Mouse (Mus musculus) T-helper 2 cell (primary cell): ENCODE measurements around the gene Pex3.

ENCODE experiments used
- in situ Hi-C: fragments of 300-600 bp; cut with MboI, MseI; formaldehyde crosslinking; loops from one replicate; pipeline ENCODE4 v1.15.1; 2025; ENCODE audit warnings: high pct_unique_total_duplicates

The Pex3 gene

GRCm38 (mm10) chr10:13552646-13553497 is at the start of gene Pex3, which contains the start of gene Adat2:
Gene Pex3 (minus strand): TSS chr10:13553142.
Gene Adat2 (plus strand): TSS chr10:13552894.
- in situ Hi-C loops: loop anchor here (25.0 kb wide), 1 partner anchor 384 kb away; no protein-coding TSS in a partner anchor

- in situ Hi-C loops: no loop called here
Measured at GRCm38 (mm10) chr10:13600926-13601325, 48.0 kb upstream of the Pex3 start.

GRCm38 (mm10) chr10:13597491-13597890 is 44.5 kb upstream of the Pex3 start:
- in situ Hi-C loops: no loop called here

- in situ Hi-C loops: no loop called here
Measured at GRCm38 (mm10) chr10:13596866-13597265, 43.9 kb upstream of the Pex3 start.

- in situ Hi-C loops: no loop called here
Measured at GRCm38 (mm10) chr10:13596073-13596472, 43.1 kb upstream of the Pex3 start.

- in situ Hi-C loops: no loop called here
Measured at GRCm38 (mm10) chr10:13593529-13593928, 40.6 kb upstream of the Pex3 start.

GRCm38 (mm10) chr10:13592196-13592595 is 39.3 kb upstream of the Pex3 start:
- in situ Hi-C loops: no loop called here

GRCm38 (mm10) chr10:13587914-13588313 is 35.0 kb upstream of the Pex3 start:
- in situ Hi-C loops: no loop called here

- in situ Hi-C loops: no loop called here
Measured at GRCm38 (mm10) chr10:13577123-13577522, 24.2 kb upstream of the Pex3 start.

GRCm38 (mm10) chr10:13572410-13572809 is 19.5 kb upstream of the Pex3 start:
- in situ Hi-C loops: loop anchor here (25.0 kb wide), 1 partner anchor 365 kb away; no protein-coding TSS in a partner anchor

- in situ Hi-C loops: loop anchor here (25.0 kb wide), 1 partner anchor 365 kb away; no protein-coding TSS in a partner anchor
Measured at GRCm38 (mm10) chr10:13572003-13572402, 19.1 kb upstream of the Pex3 start.

DNA sequence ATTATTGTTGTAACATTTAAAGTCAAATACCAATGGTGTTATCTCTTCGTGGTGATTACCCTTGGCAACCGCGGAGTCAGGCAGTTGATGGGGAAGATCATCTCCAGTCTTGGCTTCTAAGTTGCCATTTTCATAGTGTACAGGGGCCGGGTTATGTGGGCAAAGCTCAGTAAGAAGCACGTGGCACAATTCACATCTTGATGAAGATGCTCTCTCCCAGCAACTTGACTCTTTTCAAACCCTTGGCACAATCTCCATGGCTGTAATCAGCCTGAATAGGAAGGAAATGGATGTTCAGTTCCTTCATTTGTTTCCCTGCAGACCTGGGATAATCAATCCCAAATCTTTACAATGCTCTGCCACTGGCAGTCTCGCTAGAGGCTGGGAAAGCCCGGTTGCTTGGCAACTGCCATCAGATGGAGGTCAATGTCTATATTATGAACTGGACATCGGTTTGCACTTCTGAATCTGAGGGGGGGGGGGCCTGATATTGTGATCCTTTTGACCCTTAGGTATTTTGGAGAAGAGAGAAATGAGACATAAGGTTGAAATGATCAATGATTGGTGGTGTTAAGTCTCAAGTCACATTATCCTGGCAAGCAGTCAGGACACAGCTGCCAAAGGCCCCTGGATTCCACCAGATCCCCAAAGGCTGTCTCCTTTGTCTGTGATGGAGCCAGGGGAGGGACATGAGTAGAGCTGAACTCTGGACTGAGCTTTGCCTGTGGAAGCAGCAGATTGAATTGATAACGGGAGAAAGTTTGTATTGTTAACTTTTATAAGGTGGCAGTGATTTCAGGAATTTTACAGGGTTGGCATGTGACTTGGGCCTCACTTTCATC is 18.0 kb upstream of the Pex3 start:
- in situ Hi-C loops: loop anchor here (25.0 kb wide), 1 partner anchor 366 kb away; no protein-coding TSS in a partner anchor

DNA sequence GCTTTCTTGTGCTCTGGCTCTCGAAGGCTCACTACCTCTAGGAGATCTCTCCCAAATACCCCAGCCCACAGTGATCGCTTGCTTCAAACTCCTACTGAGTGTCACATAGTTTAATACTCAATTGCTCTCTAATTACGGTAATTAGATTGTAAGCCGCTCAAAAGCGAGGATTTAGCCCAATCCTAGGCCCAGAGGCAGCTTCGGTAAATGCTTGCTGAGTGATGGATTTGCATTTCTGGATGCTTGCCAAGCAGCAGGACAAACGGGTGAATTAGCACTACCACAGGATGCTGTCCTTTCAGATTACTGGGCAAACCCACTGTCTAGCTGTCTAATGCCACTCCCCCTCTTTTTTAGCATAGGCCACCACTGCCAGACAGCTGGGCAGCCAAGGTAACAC is 16.9 kb upstream of the Pex3 start:
- in situ Hi-C loops: loop anchor here (10.0 to 25.0 kb wide), 3 partner anchors 367 to 755 kb away; no protein-coding TSS in a partner anchor

GRCm38 (mm10) chr10:13566393-13566792 is 13.5 kb upstream of the Pex3 start:
- in situ Hi-C loops: loop anchor here (10.0 to 25.0 kb wide), 3 partner anchors 371 to 758 kb away; no protein-coding TSS in a partner anchor

GRCm38 (mm10) chr10:13565080-13565448 is 12.1 kb upstream of the Pex3 start:
- in situ Hi-C loops: loop anchor here (10.0 to 25.0 kb wide), 3 partner anchors 372 to 760 kb away; no protein-coding TSS in a partner anchor

- in situ Hi-C loops: loop anchor here (10.0 to 25.0 kb wide), 3 partner anchors 373 to 760 kb away; no protein-coding TSS in a partner anchor
Measured at GRCm38 (mm10) chr10:13564364-13565079, 11.6 kb upstream of the Pex3 start.

DNA sequence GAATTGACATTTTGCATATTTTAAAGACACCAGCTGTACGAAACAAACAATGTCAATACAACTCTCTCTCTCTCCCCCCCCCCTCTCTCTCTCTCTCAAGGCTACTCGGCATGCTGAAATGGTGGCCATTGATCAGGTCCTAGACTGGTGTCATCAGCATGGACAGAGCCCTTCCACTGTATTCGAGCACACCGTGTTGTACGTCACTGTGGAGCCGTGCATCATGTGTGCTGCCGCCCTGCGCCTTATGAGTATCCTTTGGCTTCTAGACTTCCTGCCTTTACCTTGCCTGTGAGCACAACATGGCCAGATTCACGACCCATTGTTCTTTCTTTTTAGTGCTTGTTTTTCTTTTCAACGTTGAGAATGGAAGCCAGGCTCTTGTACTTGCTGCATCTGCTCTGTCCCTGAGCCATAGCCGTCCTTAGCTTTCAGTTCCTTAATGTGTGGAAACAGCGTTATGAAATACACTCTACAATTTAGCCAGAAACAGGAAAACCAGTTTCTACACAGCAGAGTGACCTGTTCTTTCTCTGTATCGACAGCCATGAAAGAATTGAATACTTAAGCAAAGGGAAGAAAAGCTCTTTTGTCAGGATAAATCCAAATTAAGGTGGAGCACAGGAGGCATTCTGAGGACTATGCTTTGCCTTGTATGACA is 7.2 kb upstream of the Pex3 start:
- in situ Hi-C loops: loop anchor here (10.0 to 25.0 kb wide), 3 partner anchors 377 to 765 kb away; no protein-coding TSS in a partner anchor

DNA sequence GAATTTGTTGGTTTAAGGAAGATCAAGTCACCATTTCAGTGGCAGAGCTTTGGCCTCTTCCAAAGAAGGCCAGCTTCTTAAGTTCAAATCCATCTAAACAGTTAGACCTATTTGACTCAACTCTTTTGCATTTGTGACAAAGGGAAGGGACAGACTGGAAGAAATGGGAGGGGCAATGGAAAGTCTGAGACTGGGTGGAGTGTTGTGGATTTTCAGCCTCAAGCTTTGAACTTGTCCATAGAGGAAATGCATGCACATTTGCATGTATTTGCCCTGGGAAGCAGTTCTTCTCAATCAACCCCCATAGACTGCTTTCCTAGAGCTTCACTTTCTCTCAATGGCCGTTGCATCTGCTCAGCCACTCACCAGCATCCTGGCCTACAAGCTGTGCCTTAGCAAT is 1.4 kb upstream of the Pex3 start:
- in situ Hi-C loops: loop anchor here (25.0 kb wide), 1 partner anchor 383 kb away; no protein-coding TSS in a partner anchor

GRCm38 (mm10) chr10:13553498-13553985 is 600 bp upstream of the Pex3 start:
- in situ Hi-C loops: loop anchor here (25.0 kb wide), 1 partner anchor 384 kb away; no protein-coding TSS in a partner anchor

DNA sequence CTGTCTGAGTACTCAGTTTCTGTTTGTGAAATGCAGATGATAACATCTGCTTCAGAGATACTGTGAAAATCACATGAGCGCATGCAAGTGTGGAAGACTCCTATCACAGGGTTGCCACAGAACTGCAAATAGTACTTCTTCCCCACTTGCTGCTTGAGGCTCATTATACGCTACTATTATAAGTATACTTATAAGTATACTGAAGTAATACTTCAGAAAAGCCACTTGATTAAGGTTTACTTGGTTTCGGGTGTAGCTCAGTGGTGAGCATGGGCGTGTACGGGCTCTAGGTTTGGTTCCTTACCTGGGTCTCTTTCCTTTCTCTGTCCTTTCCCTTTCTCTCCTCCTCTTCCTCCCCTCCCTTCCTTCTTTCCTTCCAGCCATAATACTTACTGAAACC is 11.2 kb downstream of the Pex3 start:
- in situ Hi-C loops: no loop called here
